Mouse (Mus musculus): ENCODE results near the gene Zfp536. TPM values are rescaled to one million over a fixed set of nuclear protein-coding genes. Genes with fewer than 3 reads are reported as not detected.
A peak's percentile ranks its signal among the peaks of the same experiment; 100 is the strongest.

The Zfp536 gene
- polyA plus RNA-seq, 1 experiment from 2014 or later, result 11.4 TPM

DNA sequence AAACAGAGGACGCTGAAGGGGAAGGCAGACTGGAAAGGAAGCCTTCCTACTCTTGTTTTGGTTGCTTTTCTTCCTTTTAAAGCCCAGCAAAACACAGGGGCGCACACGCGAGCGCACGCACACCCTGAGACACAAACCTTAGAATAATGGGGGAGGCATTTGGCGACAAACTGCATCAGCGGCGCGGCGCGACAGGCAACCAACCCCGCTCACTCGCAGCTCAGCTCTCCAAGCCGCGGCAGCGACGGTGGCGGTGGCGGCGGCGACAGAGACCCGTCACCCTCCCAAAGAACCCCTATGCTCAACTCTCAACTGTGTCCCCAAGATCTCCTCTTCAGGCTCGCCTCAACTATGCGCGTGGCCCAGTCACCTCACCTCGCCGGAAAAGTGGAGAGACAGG, 4.4 kb downstream of the Zfp536 start:
- H3K27me3 ChIP-seq (ENCODE audit: control insufficient read depth, insufficient read depth, low read depth, low read length), result peaks cover 49% of the 10 kb centered on the region
- peak overlapping the region; percentile 99 for H3K4me2 ChIP-seq (ENCODE audit: low read depth, low read length)
- ATAC-seq (ENCODE audit: low read depth), result no peak
- no peaks in the 10 kb centered on the region for H3K9me3 ChIP-seq (ENCODE audit: control insufficient read depth, low read length)
- H3K36me3 ChIP-seq (ENCODE audit: control insufficient read depth, insufficient read depth, low read length), result no peaks in the 10 kb centered on the region
- no peak overlapping the region for H3K27ac ChIP-seq (ENCODE audit: low read length)
- H3K4me1 ChIP-seq (replicated peaks; ENCODE audit: control insufficient read depth, insufficient read depth, low read length), result peaks cover 26% of the 10 kb centered on the region
- peak overlapping the region; percentile 59 for H3K4me3 ChIP-seq (ENCODE audit: low read length)
- WGBS, result 1% methylated on average over 28 of the region's 28 CpGs
- peak overlapping the region; percentile 65 for H3K9ac ChIP-seq (ENCODE audit: low read length)

DNA sequence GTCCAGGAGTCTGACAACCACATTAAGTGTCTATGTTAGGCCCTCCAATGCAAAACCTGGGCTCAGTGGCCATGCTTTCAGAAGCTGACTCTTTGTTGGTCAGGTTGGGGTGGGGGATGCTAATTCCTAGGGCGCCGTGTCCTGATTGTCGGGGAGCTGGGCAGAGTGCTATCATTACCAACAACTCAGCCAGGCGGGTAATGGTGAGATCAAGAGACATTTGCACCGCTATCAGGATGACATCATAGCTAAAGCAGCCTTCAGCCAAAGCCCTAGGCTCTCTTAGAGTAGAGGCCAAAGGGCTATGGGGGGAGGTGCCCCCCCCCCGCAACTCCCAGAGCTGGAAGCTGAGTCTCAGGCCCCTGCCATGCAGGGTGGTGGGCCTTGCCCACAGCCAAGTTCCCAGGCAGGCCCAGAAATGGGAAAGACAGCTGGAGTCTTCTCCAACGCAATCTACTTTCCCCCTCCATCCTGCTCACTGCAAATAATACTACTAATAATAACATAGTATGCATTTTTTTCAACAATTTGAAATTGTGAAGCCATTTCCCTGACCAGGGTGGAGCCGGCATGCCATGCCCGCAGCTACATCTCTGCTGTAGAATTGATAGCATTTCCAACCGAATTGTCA, 5.0 kb downstream of the Zfp536 start:
- no peak overlapping the region for H3K27ac ChIP-seq (ENCODE audit: low read length)
- H3K36me3 ChIP-seq (ENCODE audit: control insufficient read depth, insufficient read depth, low read length), result no peaks in the 10 kb centered on the region
- H3K4me3 ChIP-seq (ENCODE audit: low read length), result peak overlapping the region; percentile 59
- H3K9ac ChIP-seq (ENCODE audit: low read length), result peak overlapping the region; percentile 65
- WGBS, result 14% methylated on average over 10 of the region's 10 CpGs
- peak overlapping the region; percentile 99 for H3K4me2 ChIP-seq (ENCODE audit: low read depth, low read length)
- peaks cover 26% of the 10 kb centered on the region for H3K4me1 ChIP-seq (replicated peaks; ENCODE audit: control insufficient read depth, insufficient read depth, low read length)
- no peak for ATAC-seq (ENCODE audit: low read depth)
- peaks cover 47% of the 10 kb centered on the region for H3K27me3 ChIP-seq (ENCODE audit: control insufficient read depth, insufficient read depth, low read depth, low read length)
- H3K9me3 ChIP-seq (ENCODE audit: control insufficient read depth, low read length), result no peaks in the 10 kb centered on the region

DNA sequence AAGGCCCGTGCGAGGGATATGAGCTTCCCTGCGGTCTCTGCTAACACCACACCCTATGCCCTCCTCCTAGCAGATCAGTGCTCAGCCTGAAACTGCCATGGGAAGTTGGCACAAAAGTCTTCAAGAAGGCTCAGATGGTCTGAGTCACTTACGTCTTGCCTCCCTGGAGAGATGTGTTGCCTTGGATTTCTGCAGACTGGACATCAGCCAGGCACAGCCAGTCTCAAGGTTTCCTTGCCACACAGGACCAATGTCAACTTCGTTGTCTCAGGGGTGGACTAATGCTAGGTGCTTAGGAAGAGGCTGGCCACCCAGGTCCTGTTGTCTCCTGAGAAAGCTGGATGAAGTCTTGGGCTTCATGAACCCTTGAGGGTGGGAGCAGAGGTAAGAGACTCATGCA, 14.6 kb downstream of the Zfp536 start:
- H3K9me3 ChIP-seq (ENCODE audit: control insufficient read depth, low read length), result no peaks in the 10 kb centered on the region
- H3K4me3 ChIP-seq (ENCODE audit: low read length), result no peak overlapping the region
- no peak overlapping the region for H3K4me2 ChIP-seq (ENCODE audit: low read depth, low read length)
- H3K36me3 ChIP-seq (ENCODE audit: control insufficient read depth, insufficient read depth, low read length), result no peaks in the 10 kb centered on the region
- 79% methylated on average over 5 of the region's 5 CpGs for WGBS
- no peaks in the 10 kb centered on the region for H3K27me3 ChIP-seq (ENCODE audit: control insufficient read depth, insufficient read depth, low read depth, low read length)
- no peaks in the 10 kb centered on the region for H3K4me1 ChIP-seq (replicated peaks; ENCODE audit: control insufficient read depth, insufficient read depth, low read length)
- no peak for ATAC-seq (ENCODE audit: low read depth)
- H3K9ac ChIP-seq (ENCODE audit: low read length), result no peak overlapping the region
- no peak overlapping the region for H3K27ac ChIP-seq (ENCODE audit: low read length)

DNA sequence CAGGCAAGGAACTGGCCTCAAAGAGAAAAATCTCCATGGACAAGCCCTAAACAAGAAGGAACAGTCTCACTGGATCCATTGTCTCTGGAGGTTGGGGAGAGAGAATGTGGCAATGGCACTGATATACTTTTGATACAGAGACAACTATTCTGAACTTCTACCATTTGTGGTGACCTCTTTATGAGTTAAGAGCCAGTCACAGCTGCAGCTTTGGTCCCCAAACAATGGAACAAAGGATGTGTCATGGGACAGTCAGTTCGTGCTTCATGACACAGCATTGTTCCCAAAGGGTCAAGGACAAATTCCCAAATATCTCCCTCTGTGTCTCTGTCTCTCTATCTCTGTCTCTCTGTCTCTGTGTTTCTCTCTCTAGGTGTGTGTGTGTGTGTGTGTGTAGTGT, 20.4 kb downstream of the Zfp536 start:
- no peaks in the 10 kb centered on the region for H3K36me3 ChIP-seq (ENCODE audit: control insufficient read depth, insufficient read depth, low read length)
- no peak overlapping the region for H3K27ac ChIP-seq (ENCODE audit: low read length)
- no peak overlapping the region for H3K4me3 ChIP-seq (ENCODE audit: low read length)
- 72% methylated on average over 1 of the region's 1 CpGs for WGBS
- no peaks in the 10 kb centered on the region for H3K4me1 ChIP-seq (replicated peaks; ENCODE audit: control insufficient read depth, insufficient read depth, low read length)
- no peak for ATAC-seq (ENCODE audit: low read depth)
- no peaks in the 10 kb centered on the region for H3K27me3 ChIP-seq (ENCODE audit: control insufficient read depth, insufficient read depth, low read depth, low read length)
- no peak overlapping the region for H3K9ac ChIP-seq (ENCODE audit: low read length)
- no peak overlapping the region for H3K4me2 ChIP-seq (ENCODE audit: low read depth, low read length)
- no peaks in the 10 kb centered on the region for H3K9me3 ChIP-seq (ENCODE audit: control insufficient read depth, low read length)

DNA sequence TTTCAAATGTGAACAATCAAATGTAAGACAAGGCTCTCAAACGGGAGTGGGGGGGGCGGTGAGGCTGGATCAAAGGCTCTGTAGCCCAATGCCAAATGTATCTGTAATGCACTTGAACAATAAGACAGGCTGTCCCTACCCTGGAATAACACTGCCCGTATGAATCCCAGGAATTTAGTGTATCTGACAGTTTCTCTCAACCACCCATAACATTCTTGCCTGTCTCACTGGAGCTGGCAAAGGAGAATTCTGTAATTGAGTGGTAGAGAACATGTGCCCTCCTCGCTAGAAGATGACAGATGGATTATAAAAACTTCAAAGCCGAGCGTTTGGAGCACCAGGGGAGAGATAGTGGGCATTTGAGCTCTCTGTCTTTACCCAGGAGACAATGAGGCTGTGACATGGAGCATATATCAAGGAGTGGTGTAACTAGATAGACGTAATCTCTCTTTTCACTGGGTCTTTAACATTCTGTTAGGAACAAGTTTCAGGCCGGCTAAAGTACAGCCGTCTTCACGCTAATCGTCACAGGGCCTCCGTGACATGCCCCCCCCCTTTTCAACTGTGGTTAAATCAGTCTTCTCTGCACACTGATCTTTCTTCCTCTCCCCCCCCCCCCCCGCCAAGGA, 27.2 kb downstream of the Zfp536 start:
- Histone ChIP-seq H3K9me3 (ENCODE audit: control insufficient read depth, low read length) (no peaks in the 10 kb centered on the region), H3K4me2 (ENCODE audit: low read depth, low read length) (peak overlapping the region; percentile 17; the same call in 1 of the 2 replicates), H3K4me3 (ENCODE audit: low read length) (no peak overlapping the region), H3K36me3 (ENCODE audit: control insufficient read depth, insufficient read depth, low read length) (no peaks in the 10 kb centered on the region), H3K4me1 (replicated peaks; ENCODE audit: control insufficient read depth, insufficient read depth, low read length) (no peaks in the 10 kb centered on the region; the same call in 1 of the 2 replicates), H3K27ac (ENCODE audit: low read length) (no peak overlapping the region), H3K27me3 (ENCODE audit: control insufficient read depth, insufficient read depth, low read depth, low read length) (no peaks in the 10 kb centered on the region), H3K9ac (ENCODE audit: low read length) (no peak overlapping the region)
- ATAC-seq (ENCODE audit: low read depth), result peak; percentile 17; the same call in 1 of the 2 replicates
- 23% methylated on average over 12 of the region's 13 CpGs for WGBS

DNA sequence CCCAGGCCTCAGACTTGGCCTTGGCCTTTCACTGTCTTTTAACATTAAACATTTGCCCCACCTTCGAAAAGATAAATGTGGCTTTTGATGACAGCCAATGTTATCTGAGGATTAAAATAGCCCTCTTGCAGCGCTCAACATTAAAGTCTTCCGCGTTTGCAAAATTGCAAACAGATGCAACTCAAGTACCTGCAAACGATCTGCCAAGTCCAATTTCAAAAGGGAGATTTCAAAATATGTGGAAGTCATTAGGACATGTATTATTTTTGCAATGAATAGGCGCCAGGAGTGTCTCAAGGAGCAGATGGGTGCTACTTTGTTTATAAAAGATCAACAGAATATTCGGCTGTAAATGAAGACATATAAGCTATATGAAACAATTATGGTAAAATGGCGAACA, 30.1 kb downstream of the Zfp536 start:
- no peak overlapping the region for H3K4me2 ChIP-seq (ENCODE audit: low read depth, low read length)

DNA sequence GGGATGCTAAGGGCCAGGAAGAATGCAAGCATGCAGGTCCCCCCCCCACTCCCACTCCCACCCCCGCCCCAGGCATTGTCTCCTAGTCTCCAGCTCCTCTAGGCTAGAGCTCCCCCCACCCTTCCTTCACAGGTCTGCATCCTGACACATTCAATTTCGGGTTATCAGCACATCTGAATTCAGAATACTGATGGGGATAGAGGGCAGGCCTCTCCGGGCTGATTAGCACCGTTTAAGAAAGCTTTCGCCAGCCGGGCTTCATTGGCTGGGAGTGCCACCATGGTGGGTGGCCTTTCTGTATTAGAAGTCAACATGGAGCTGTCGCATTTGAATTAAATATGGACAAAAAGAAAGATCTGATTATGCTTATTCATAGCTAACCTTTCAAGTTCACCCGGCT, 36.2 kb downstream of the Zfp536 start:
- H3K4me2 ChIP-seq (ENCODE audit: low read depth, low read length), result no peak overlapping the region
- WGBS, result 42% methylated on average over 8 of the region's 8 CpGs
- no peak overlapping the region for H3K27ac ChIP-seq (ENCODE audit: low read length)
- H3K9ac ChIP-seq (ENCODE audit: low read length), result no peak overlapping the region
- no peaks in the 10 kb centered on the region for H3K9me3 ChIP-seq (ENCODE audit: control insufficient read depth, low read length)
- no peaks in the 10 kb centered on the region for H3K36me3 ChIP-seq (ENCODE audit: control insufficient read depth, insufficient read depth, low read length)
- H3K4me3 ChIP-seq (ENCODE audit: low read length), result no peak overlapping the region
- no peaks in the 10 kb centered on the region for H3K27me3 ChIP-seq (ENCODE audit: control insufficient read depth, insufficient read depth, low read depth, low read length)
- no peak for ATAC-seq (ENCODE audit: low read depth)
- no peaks in the 10 kb centered on the region for H3K4me1 ChIP-seq (replicated peaks; ENCODE audit: control insufficient read depth, insufficient read depth, low read length)

More for the DNA sequence above, 30.1 kb downstream of the Zfp536 start:
- no peaks in the 10 kb centered on the region for H3K27me3 ChIP-seq (ENCODE audit: control insufficient read depth, insufficient read depth, low read depth, low read length)
- 50% methylated on average over 8 of the region's 8 CpGs for WGBS
- no peak overlapping the region for H3K27ac ChIP-seq (ENCODE audit: low read length)
- no peak overlapping the region for H3K9ac ChIP-seq (ENCODE audit: low read length)
- no peak overlapping the region for H3K4me3 ChIP-seq (ENCODE audit: low read length)
- H3K9me3 ChIP-seq (ENCODE audit: control insufficient read depth, low read length), result no peaks in the 10 kb centered on the region
- no peaks in the 10 kb centered on the region for H3K36me3 ChIP-seq (ENCODE audit: control insufficient read depth, insufficient read depth, low read length)
- H3K4me1 ChIP-seq (replicated peaks; ENCODE audit: control insufficient read depth, insufficient read depth, low read length), result no peaks in the 10 kb centered on the region; the same call in 1 of the 2 replicates
- ATAC-seq (ENCODE audit: low read depth), result no peak

DNA sequence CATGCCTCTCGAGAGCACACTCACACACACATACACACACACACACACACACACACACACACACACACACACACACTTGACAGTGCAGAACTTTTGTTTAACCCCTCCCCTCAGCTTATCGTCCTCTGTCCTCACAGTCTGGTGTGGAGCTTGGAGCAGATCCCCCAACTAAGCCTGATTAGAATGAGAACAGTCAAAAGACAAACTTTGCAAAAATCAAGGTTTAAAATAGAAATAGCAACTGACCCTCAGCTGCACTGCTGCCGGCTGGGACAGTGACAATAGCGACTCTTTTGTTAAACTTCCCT, 37.1 kb downstream of the Zfp536 start:
- no peak overlapping the region for H3K4me3 ChIP-seq (ENCODE audit: low read length)
- H3K9me3 ChIP-seq (ENCODE audit: control insufficient read depth, low read length), result no peaks in the 10 kb centered on the region
- H3K9ac ChIP-seq (ENCODE audit: low read length), result no peak overlapping the region
- WGBS, result 17% methylated on average over 4 of the region's 4 CpGs
- H3K36me3 ChIP-seq (ENCODE audit: control insufficient read depth, insufficient read depth, low read length), result no peaks in the 10 kb centered on the region
- no peaks in the 10 kb centered on the region for H3K4me1 ChIP-seq (replicated peaks; ENCODE audit: control insufficient read depth, insufficient read depth, low read length)
- no peak overlapping the region for H3K4me2 ChIP-seq (ENCODE audit: low read depth, low read length)
- no peak overlapping the region for H3K27ac ChIP-seq (ENCODE audit: low read length)
- H3K27me3 ChIP-seq (ENCODE audit: control insufficient read depth, insufficient read depth, low read depth, low read length), result no peaks in the 10 kb centered on the region
- ATAC-seq (ENCODE audit: low read depth), result no peak; the same call in 1 of the 2 replicates

DNA sequence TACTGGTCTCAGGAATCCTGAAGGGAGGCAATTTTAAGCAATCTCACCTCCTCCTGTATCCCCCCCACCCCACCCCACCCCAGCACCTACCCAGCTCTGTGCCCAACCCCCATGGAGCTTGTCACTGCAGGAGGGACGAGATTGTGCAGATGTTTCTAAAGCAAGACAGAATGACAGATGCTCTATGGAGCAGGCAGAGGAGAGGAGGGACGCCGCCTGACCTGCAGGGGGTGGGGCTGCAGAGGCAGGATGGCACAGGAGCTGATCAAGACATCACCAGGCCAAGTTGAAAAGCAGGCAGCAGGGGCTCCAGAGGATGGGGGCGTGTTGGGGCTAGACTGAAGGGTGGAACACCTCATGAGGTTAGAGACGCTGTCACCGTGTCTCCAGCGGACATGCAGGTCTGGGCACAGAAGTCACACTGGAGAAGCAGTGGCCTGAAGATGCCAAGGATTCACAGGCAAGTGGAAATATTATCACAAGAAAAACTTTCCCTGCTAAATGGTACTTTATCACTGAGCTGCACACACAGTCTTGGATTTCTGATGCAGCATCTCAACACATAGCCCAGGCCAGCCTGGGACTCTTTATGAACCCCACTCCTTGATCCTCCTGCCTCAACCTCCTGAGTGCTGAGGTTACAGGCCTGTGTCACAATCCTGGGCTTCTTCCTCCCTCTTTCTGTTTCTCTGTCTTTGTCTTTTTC, 37.6 kb downstream of the Zfp536 start:
- ATAC-seq (ENCODE audit: low read depth), result no peak; the same call in 1 of the 2 replicates
- Histone ChIP-seq H3K36me3 (ENCODE audit: control insufficient read depth, insufficient read depth, low read length) (no peaks in the 10 kb centered on the region), H3K27me3 (ENCODE audit: control insufficient read depth, insufficient read depth, low read depth, low read length) (no peaks in the 10 kb centered on the region), H3K4me2 (ENCODE audit: low read depth, low read length) (no peak overlapping the region), H3K9ac (ENCODE audit: low read length) (no peak overlapping the region), H3K4me3 (ENCODE audit: low read length) (no peak overlapping the region), H3K4me1 (replicated peaks; ENCODE audit: control insufficient read depth, insufficient read depth, low read length) (no peaks in the 10 kb centered on the region), H3K9me3 (ENCODE audit: control insufficient read depth, low read length) (no peaks in the 10 kb centered on the region), H3K27ac (ENCODE audit: low read length) (no peak overlapping the region)
- WGBS, result 46% methylated on average over 7 of the region's 7 CpGs

Measured in lung, embryonic 16.5 days (tissue).